Mouse (Mus musculus) stomach, embryonic 14.5 days (tissue): ENCODE data around the gene Opa3. TPM values are rescaled to one million over a fixed set of nuclear protein-coding genes. Genes with fewer than 3 reads are reported as not detected.
A peak's percentile ranks its signal among the peaks of the same experiment; 100 is the strongest.

Source experiments
- ATAC-seq: fragments of 200-750 bp; cut with Nextera tagmentation; 2 replicates; pipeline ENCODE4 v1.8.0; 2017; ENCODE audit warnings: low read depth, moderate TSS enrichment; ENCODE audit not compliant: insufficient number of reproducible peaks, insufficient read depth, low FRiP score
- H3K27ac ChIP-seq: fragments of 300-500 bp; sonication (generic); 2 replicates; pipeline ENCODE4 v1.5.1; 2014; ENCODE audit warnings: mild to moderate bottlenecking, low read length, moderate library complexity, mixed read lengths
- H3K27me3 ChIP-seq: fragments of 300-500 bp; sonication (generic); 2 replicates; pipeline ENCODE4 v1.6.1; 2014; ENCODE audit warnings: low read length, control low read depth, mixed read lengths; ENCODE audit not compliant: control insufficient read depth, insufficient read depth
- H3K36me3 ChIP-seq: fragments of 300-500 bp; sonication (generic); 2 replicates; pipeline ENCODE4 v1.6.1; 2014; ENCODE audit warnings: mild to moderate bottlenecking, control low read depth, low read length, moderate library complexity, mixed read lengths; ENCODE audit not compliant: control insufficient read depth, insufficient read depth
- H3K4me1 ChIP-seq: fragments of 300-500 bp; sonication (generic); 2 replicates; pipeline ENCODE4 v1.6.1; 2014; ENCODE audit warnings: low read length, control low read depth, mixed read lengths; ENCODE audit not compliant: control insufficient read depth, insufficient read depth
- H3K4me2 ChIP-seq: fragments of 300-500 bp; sonication (generic); replicated peaks from 2 replicates; pipeline ENCODE4 v1.6.1; 2014; ENCODE audit warnings: low read depth, low read length, control low read depth
- H3K4me3 ChIP-seq: fragments of 300-500 bp; sonication (generic); 2 replicates; pipeline ENCODE4 v1.5.1; 2014; ENCODE audit warnings: low read depth, low read length, control low read depth
- H3K9ac ChIP-seq: fragments of 300-500 bp; sonication (generic); replicated peaks from 2 replicates; pipeline ENCODE4 v1.6.1; 2014; ENCODE audit warnings: low read depth, mild to moderate bottlenecking, control low read depth, low read length, moderate library complexity, mixed read lengths
- H3K9me3 ChIP-seq: fragments of 300-500 bp; sonication (generic); 2 replicates; pipeline ENCODE4 v1.6.1; 2016; ENCODE audit warnings: low read depth, low read length, control low read depth; ENCODE audit not compliant: control insufficient read depth
- WGBS: fragments of 180-500 bp; shearing (Covaris S2); extraction: QIAGEN DNeasy Blood & Tissue Kit; methylation state at CpG from one replicate; pipeline ENCODE4 v1.1.7; 2014; 5-methylcytosine and 5-hydroxymethylcytosine counted together
- microRNA counts: library from miRNA; unstranded; fragments of <30 nt; microRNA quantifications from one replicate; lab custom pipeline; 2016
- microRNA-seq: library from miRNA; unstranded; fragments of <30 nt; microRNA quantifications from one replicate; pipeline ENCODE4, GENCODE M21; 2016
- polyA plus RNA-seq: library from polyadenylated mRNA; unstranded; fragments of >200 nt; fragmentation: Nextera tagmentation; extraction: Ambion mirVana; gene quantifications from 2 replicates; pipeline ENCODE4 v1.2.1, GENCODE M21; 2014

The Opa3 gene
- polyA plus RNA-seq, 1 experiment from 2014 or later = 42.9 TPM

GRCm38 (mm10) chr7:19305413-19305735 lies 77.2 kb downstream of the Opa3 start:
- no peaks in the 10 kb centered on the region for H3K36me3 ChIP-seq
- no peak for ATAC-seq
- no peaks in the 10 kb centered on the region for H3K9me3 ChIP-seq
- 6% methylated on average over 6 of the region's 6 CpGs for WGBS
- H3K4me3 ChIP-seq = peak overlapping the region; percentile 33; the same call in 1 of the 2 replicates
- peaks cover 17% of the 10 kb centered on the region for H3K4me1 ChIP-seq
- H3K27ac ChIP-seq = no peak overlapping the region
- H3K4me2 ChIP-seq = 0 out of 2 replicates have a peak overlapping the region, but pooled peaks have one; percentile 48
- no peak overlapping the region for H3K9ac ChIP-seq
- peaks cover 44% of the 10 kb centered on the region for H3K27me3 ChIP-seq

MicroRNA genes within 50 kb of the gene (microRNA counts, 519-probe panel; counts per million panel counts)
- not detected for microRNA mmu-miR-330 (lab: Ali Mortazavi, UCI)

Small RNA genes lying within 50 kb of the gene (microRNA-seq; reads per million reads assigned to microRNA genes)
- gene Mir330 = 259 reads per million, percentile 59 among the genes with 10 or more reads in this experiment

Other genes starting within 250 kb of the Opa3 start
- not detected in 2 replicates for gene Nanos2, start 240.9 kb upstream of the Opa3 start, polyA plus RNA-seq
- 3.0 and 3.5 TPM in 2 replicates for gene Mypop, start 237.1 kb upstream of the Opa3 start, polyA plus RNA-seq
- 22.7 and 25.5 TPM in 2 replicates for gene Irf2bp1, start 224.3 kb upstream of the Opa3 start, polyA plus RNA-seq
- gene Foxa3, start 204.8 kb upstream of the Opa3 start, polyA plus RNA-seq = 14.8 and 15.3 TPM in 2 replicates
- gene Sympk, start 204.0 kb upstream of the Opa3 start, polyA plus RNA-seq = 21.7 and 23.7 TPM in 2 replicates
- gene Rsph6a, start 173.6 kb upstream of the Opa3 start, polyA plus RNA-seq = not detected in 2 replicates
- gene Dmwd, start 152.1 kb upstream of the Opa3 start, polyA plus RNA-seq = 14.3 and 16.8 TPM in 2 replicates
- 70.9 and 72.0 TPM in 2 replicates for gene Dmpk, start 144.5 kb upstream of the Opa3 start, polyA plus RNA-seq
- 17.4 and 18.6 TPM in 2 replicates for gene Six5, start 133.7 kb upstream of the Opa3 start, polyA plus RNA-seq
- 4.6 and 5.7 TPM in 2 replicates for gene Gm4969, start 110.0 kb upstream of the Opa3 start, polyA plus RNA-seq
- 9.1 and 9.5 TPM in 2 replicates for gene Fbxo46, start 108.5 kb upstream of the Opa3 start, polyA plus RNA-seq
- 10.9 and 11.3 TPM in 2 replicates for gene Qpctl, start 79.0 kb upstream of the Opa3 start, polyA plus RNA-seq
- 143 and 161 TPM in 2 replicates for gene Snrpd2, start 78.6 kb upstream of the Opa3 start, polyA plus RNA-seq
- gene Gipr, start 62.2 kb upstream of the Opa3 start, polyA plus RNA-seq = 1.1 and 1.9 TPM in 2 replicates
- gene Eml2, start 51.9 kb upstream of the Opa3 start, polyA plus RNA-seq = 4.1 and 4.8 TPM in 2 replicates
- 1.4 and 2.0 TPM in 2 replicates for gene Gpr4, start 15.8 kb upstream of the Opa3 start, polyA plus RNA-seq
- gene Vasp, start 43.5 kb downstream of the Opa3 start, polyA plus RNA-seq = 48.1 and 64.9 TPM in 2 replicates
- gene Ppm1n, start 51.7 kb downstream of the Opa3 start, polyA plus RNA-seq = 0.15 TPM in 1 of 2 replicates, not detected in the other
- 11.7 and 13.9 TPM in 2 replicates for gene Rtn2, start 54.3 kb downstream of the Opa3 start, polyA plus RNA-seq
- 0.07 TPM in 1 of 2 replicates, not detected in the other for gene Fosb, start 81.7 kb downstream of the Opa3 start, polyA plus RNA-seq
- gene Ercc1, start 116.4 kb downstream of the Opa3 start, polyA plus RNA-seq = 86.0 and 92.8 TPM in 2 replicates
- 20.5 and 23.9 TPM in 2 replicates for gene Cd3eap, start 131.1 kb downstream of the Opa3 start, polyA plus RNA-seq
- gene Ppp1r13l, start 131.4 kb downstream of the Opa3 start, polyA plus RNA-seq = 9.6 and 10.0 TPM in 2 replicates
- 8.8 and 10.3 TPM in 2 replicates for gene Ercc2, start 153.7 kb downstream of the Opa3 start, polyA plus RNA-seq
- 6.0 and 8.9 TPM in 2 replicates for gene Klc3, start 175.8 kb downstream of the Opa3 start, polyA plus RNA-seq
- gene Ckm, start 176.4 kb downstream of the Opa3 start, polyA plus RNA-seq = 1.7 and 3.2 TPM in 2 replicates
- 8.6 and 9.7 TPM in 2 replicates for gene Mark4, start 230.5 kb downstream of the Opa3 start, polyA plus RNA-seq
- 0.55 and 1.2 TPM in 2 replicates for gene Exoc3l2, start 235.0 kb downstream of the Opa3 start, polyA plus RNA-seq